Mouse (Mus musculus) midbrain, embryonic 14.5 days (tissue): ENCODE results near the gene Bub1. TPM values are rescaled to one million over a fixed set of nuclear protein-coding genes. Genes with fewer than 3 reads are reported as not detected.
A peak's percentile ranks its signal among the peaks of the same experiment; 100 is the strongest.

Experiments used
- ATAC-seq: fragments of 200-750 bp; cut with Nextera tagmentation; 2 replicates; pipeline ENCODE4 v1.8.0; 2017; ENCODE audit warnings: moderate number of reproducible peaks, moderate library complexity; ENCODE audit not compliant: low FRiP score, low TSS enrichment
- DNase-seq: peaks from one replicate; pipeline ENCODE4 v3.0.0-alpha.2; 2015
- H3K27ac ChIP-seq: fragments of 300-500 bp; sonication (generic); replicated peaks from 2 replicates; pipeline ENCODE4 v1.5.1; 2014; ENCODE audit warnings: mild to moderate bottlenecking, low read depth, low read length, moderate library complexity
- H3K27me3 ChIP-seq: fragments of 300-500 bp; sonication (generic); 2 replicates; pipeline ENCODE4 v1.6.1; 2014; ENCODE audit warnings: low read length, control low read depth, mixed read lengths; ENCODE audit not compliant: control insufficient read depth, insufficient read depth
- H3K36me3 ChIP-seq: fragments of 300-500 bp; sonication (generic); 2 replicates; pipeline ENCODE4 v1.6.1; 2014; ENCODE audit warnings: low read length, control low read depth; ENCODE audit not compliant: control insufficient read depth, insufficient read depth
- H3K4me1 ChIP-seq: fragments of 300-500 bp; sonication (generic); 2 replicates; pipeline ENCODE4 v1.6.1; 2014; ENCODE audit warnings: mild to moderate bottlenecking, antibody characterized with exemption, low read length, control low read depth; ENCODE audit not compliant: control insufficient read depth, insufficient read depth
- H3K4me2 ChIP-seq: fragments of 300-500 bp; sonication (generic); 2 replicates; pipeline ENCODE4 v1.6.1; 2014; ENCODE audit warnings: mild to moderate bottlenecking, low read length, moderate library complexity
- H3K4me3 ChIP-seq: fragments of 300-500 bp; sonication (generic); replicated peaks from 2 replicates; pipeline ENCODE4 v1.5.1; 2014; ENCODE audit warnings: low read depth, low read length
- H3K9ac ChIP-seq: fragments of 300-500 bp; sonication (generic); replicated peaks from 2 replicates; pipeline ENCODE4 v1.6.1; 2014; ENCODE audit warnings: mild to moderate bottlenecking, low read length, moderate library complexity
- H3K9me3 ChIP-seq: fragments of 300-500 bp; sonication (generic); 2 replicates; pipeline ENCODE4 v1.6.1; 2016; ENCODE audit warnings: low read length, control low read depth, mixed read lengths; ENCODE audit not compliant: control insufficient read depth
- WGBS: fragments of 180-500 bp; shearing (Covaris S2); extraction: QIAGEN DNeasy Blood & Tissue Kit; methylation state at CpG from one replicate; pipeline ENCODE4 v1.1.7; 2014; 5-methylcytosine and 5-hydroxymethylcytosine counted together
- polyA plus RNA-seq: library from polyadenylated mRNA; unstranded; fragments of >200 nt; fragmentation: Nextera tagmentation; extraction: Ambion mirVana; gene quantifications from 2 replicates; pipeline ENCODE4 v1.2.1, GENCODE M21; 2014

The Bub1 gene
- polyA plus RNA-seq, result 3.0 and 5.0 TPM in 2 replicates

- H3K27me3 ChIP-seq, result no peaks in the 10 kb centered on the region
- DNase-seq, result peak; percentile 98
Measured at GRCm38 (mm10) chr2:127831401-127832102, at the start of gene Bub1. Gene Bub1 (minus strand): TSS chr2:127831865.

GRCm38 (mm10) chr2:127881063-127881462, 49.4 kb upstream of the Bub1 start:
- H3K27ac ChIP-seq, result no peak overlapping the region
- H3K36me3 ChIP-seq, result no peaks in the 10 kb centered on the region
- no peaks in the 10 kb centered on the region for H3K9me3 ChIP-seq
- 87% methylated on average over 5 of the region's 5 CpGs for WGBS
- DNase-seq, result no peak
- H3K4me3 ChIP-seq, result no peak overlapping the region
- ATAC-seq, result no peak
- H3K27me3 ChIP-seq, result no peaks in the 10 kb centered on the region
- H3K4me2 ChIP-seq, result no peak overlapping the region
- H3K4me1 ChIP-seq, result no peaks in the 10 kb centered on the region
- H3K9ac ChIP-seq, result no peak overlapping the region

More at GRCm38 (mm10) chr2:127831401-127832102, at the start of gene Bub1:
- Histone ChIP-seq H3K4me2 (peak within 1 kb of the TSS; percentile 78), H3K4me1 (no peaks in the 10 kb centered on the region), H3K27ac (no peak within 1 kb of the TSS), H3K36me3 (0 out of 2 replicates have a peak, but pooled peaks cover 2% of the 10 kb centered on the region), H3K9me3 (no peaks in the 10 kb centered on the region), H3K4me3 (peak within 1 kb of the TSS; percentile 50), H3K9ac (no peak within 1 kb of the TSS; the same call in 1 of the 2 replicates)
- WGBS, result under 1% methylated on average over 56 of the region's 56 CpGs
- peak; percentile 97 for ATAC-seq

GRCm38 (mm10) chr2:127864381-127864780, 32.7 kb upstream of the Bub1 start:
- no peak overlapping the region for H3K4me3 ChIP-seq
- no peak overlapping the region for H3K9ac ChIP-seq
- no peaks in the 10 kb centered on the region for H3K36me3 ChIP-seq
- ATAC-seq, result no peak
- no peak for DNase-seq
- H3K9me3 ChIP-seq, result no peaks in the 10 kb centered on the region
- H3K4me1 ChIP-seq, result no peaks in the 10 kb centered on the region
- no peaks in the 10 kb centered on the region for H3K27me3 ChIP-seq
- H3K4me2 ChIP-seq, result no peak overlapping the region
- 85% methylated on average over 4 of the region's 4 CpGs for WGBS
- no peak overlapping the region for H3K27ac ChIP-seq

- ATAC-seq (no peak), DNase-seq (peak; percentile 52)
- 73% methylated on average over 4 of the region's 4 CpGs for WGBS
Measured at GRCm38 (mm10) chr2:127854332-127854991, 22.8 kb upstream of the Bub1 start.

GRCm38 (mm10) chr2:127850371-127850770, 18.7 kb upstream of the Bub1 start:
- no peak overlapping the region for H3K27ac ChIP-seq
- ATAC-seq (no peak), DNase-seq (no peak)
- H3K4me1 ChIP-seq, result no peaks in the 10 kb centered on the region
- H3K9me3 ChIP-seq, result no peaks in the 10 kb centered on the region
- 86% methylated on average over 2 of the region's 2 CpGs for WGBS
- H3K36me3 ChIP-seq, result no peaks in the 10 kb centered on the region
- no peak overlapping the region for H3K9ac ChIP-seq
- H3K27me3 ChIP-seq, result no peaks in the 10 kb centered on the region
- H3K4me2 ChIP-seq, result no peak overlapping the region
- no peak overlapping the region for H3K4me3 ChIP-seq

More at GRCm38 (mm10) chr2:127854332-127854991, 22.8 kb upstream of the Bub1 start:
- no peaks in the 10 kb centered on the region for H3K36me3 ChIP-seq
- no peaks in the 10 kb centered on the region for H3K9me3 ChIP-seq
- H3K4me2 ChIP-seq, result no peak overlapping the region
- H3K4me1 ChIP-seq, result no peaks in the 10 kb centered on the region
- H3K27me3 ChIP-seq, result no peaks in the 10 kb centered on the region
- no peak overlapping the region for H3K4me3 ChIP-seq
- H3K9ac ChIP-seq, result no peak overlapping the region
- no peak overlapping the region for H3K27ac ChIP-seq

- H3K27me3 ChIP-seq, result no peaks in the 10 kb centered on the region
- no peak overlapping the region for H3K27ac ChIP-seq
- ATAC-seq (no peak), DNase-seq (no peak)
- no peaks in the 10 kb centered on the region for H3K9me3 ChIP-seq
- H3K36me3 ChIP-seq, result no peaks in the 10 kb centered on the region
- H3K9ac ChIP-seq, result no peak overlapping the region
- H3K4me1 ChIP-seq, result no peaks in the 10 kb centered on the region
- no peak overlapping the region for H3K4me3 ChIP-seq
- H3K4me2 ChIP-seq, result no peak overlapping the region
- WGBS, result 36% methylated on average over 1 of the region's 1 CpGs
Measured at GRCm38 (mm10) chr2:127846571-127846970, 14.9 kb upstream of the Bub1 start.

GRCm38 (mm10) chr2:127846008-127846407, 14.3 kb upstream of the Bub1 start:
- Histone ChIP-seq H3K36me3 (no peaks in the 10 kb centered on the region), H3K27me3 (no peaks in the 10 kb centered on the region), H3K9me3 (no peaks in the 10 kb centered on the region), H3K4me3 (no peak overlapping the region), H3K4me1 (no peaks in the 10 kb centered on the region), H3K9ac (no peak overlapping the region), H3K27ac (no peak overlapping the region), H3K4me2 (no peak overlapping the region)
- DNase-seq (no peak), ATAC-seq (no peak)

GRCm38 (mm10) chr2:127845346-127845982, 13.8 kb upstream of the Bub1 start:
- Histone ChIP-seq H3K9me3 (no peaks in the 10 kb centered on the region), H3K4me1 (no peaks in the 10 kb centered on the region), H3K4me2 (no peak overlapping the region), H3K27ac (no peak overlapping the region), H3K27me3 (no peaks in the 10 kb centered on the region), H3K36me3 (no peaks in the 10 kb centered on the region), H3K4me3 (no peak overlapping the region), H3K9ac (no peak overlapping the region)
- DNase-seq (peak; percentile 62), ATAC-seq (no peak)
- 40% methylated on average over 7 of the region's 7 CpGs for WGBS
